Mouse (Mus musculus) stomach, postnatal 0 days (tissue): ENCODE results near the gene Olfr218.

Experiments used
- CTCF ChIP-seq: IDR thresholded peaks from 2 replicates; pipeline ENCODE4 v1.5.1; 2016; ENCODE audit warnings: antibody characterized with exemption, low read depth, mild to moderate bottlenecking, moderate library complexity
- EP300 ChIP-seq: optimal IDR thresholded peaks from 2 replicates; pipeline ENCODE3; 2016; ENCODE audit warnings: antibody characterized with exemption

GRCm38 (mm10) chr1:173192059-173192458 lies 5.5 kb upstream of the Olfr218 start:
- TF ChIP-seq CTCF, result no peak
- TF ChIP-seq EP300, result no peak
